Mouse (Mus musculus) central nervous system, embryonic 11.5 days (tissue): ENCODE results near the gene Gm13539. TPM values are rescaled to one million over a fixed set of nuclear protein-coding genes. Genes with fewer than 3 reads are reported as not detected.

Experiments
- polyA plus RNA-seq: library from polyadenylated mRNA; depleted of rRNA; stranded (reverse); fragments of >200 nt; gene quantifications from 2 replicates; pipeline ENCODE4 v1.2.3, GENCODE M21; 2012; rRNA removed

The Gm13539 gene
- not detected in 2 replicates for polyA plus RNA-seq

DNA sequence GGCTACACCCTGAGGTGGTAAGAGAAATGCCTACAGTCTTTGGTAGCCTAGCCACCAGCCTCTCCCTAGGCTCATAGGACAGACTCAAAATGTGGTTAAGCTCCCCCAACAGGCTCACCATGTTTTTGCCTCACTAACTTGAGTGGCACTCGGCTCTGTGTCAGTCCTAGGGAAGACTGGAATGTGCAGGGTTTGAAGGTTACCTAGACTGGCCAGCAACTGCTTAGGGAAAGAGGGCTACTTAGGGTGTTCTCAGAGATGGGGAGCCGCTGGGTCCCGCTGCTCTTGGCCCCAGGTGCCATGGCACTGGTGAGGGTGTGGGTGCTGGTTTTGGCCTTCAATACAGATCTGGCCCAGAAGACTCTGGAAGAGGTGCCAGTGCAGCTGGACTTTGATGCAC, at the start of gene Gm13539:
Gm13539 (plus strand) TSS at position 301 of the 400 bp plus-strand sequence.

DNA sequence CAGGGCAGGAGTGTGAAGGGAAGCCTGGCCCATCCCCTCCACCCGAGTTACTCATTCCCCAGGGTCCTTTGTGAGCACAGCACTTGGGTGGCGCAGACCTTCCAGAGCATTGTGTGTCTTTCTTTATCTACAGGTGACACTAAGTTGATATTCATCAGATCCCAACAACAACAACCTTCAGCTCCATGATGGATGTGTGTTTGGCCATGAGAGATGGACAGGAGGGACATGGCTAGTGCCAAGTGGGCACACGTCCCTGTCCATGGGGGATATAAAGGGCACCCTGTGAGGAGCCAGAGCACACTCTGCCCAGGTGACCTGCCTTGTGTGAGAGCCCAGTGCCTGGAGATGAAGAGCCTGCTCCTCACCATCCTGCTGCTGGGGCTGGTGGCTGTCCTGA, 45.3 kb upstream of the Gm13539 start, which contains the start of gene Obp2b:
Obp2b (plus strand) TSS at position 301 of the 400 bp plus-strand sequence.

DNA sequence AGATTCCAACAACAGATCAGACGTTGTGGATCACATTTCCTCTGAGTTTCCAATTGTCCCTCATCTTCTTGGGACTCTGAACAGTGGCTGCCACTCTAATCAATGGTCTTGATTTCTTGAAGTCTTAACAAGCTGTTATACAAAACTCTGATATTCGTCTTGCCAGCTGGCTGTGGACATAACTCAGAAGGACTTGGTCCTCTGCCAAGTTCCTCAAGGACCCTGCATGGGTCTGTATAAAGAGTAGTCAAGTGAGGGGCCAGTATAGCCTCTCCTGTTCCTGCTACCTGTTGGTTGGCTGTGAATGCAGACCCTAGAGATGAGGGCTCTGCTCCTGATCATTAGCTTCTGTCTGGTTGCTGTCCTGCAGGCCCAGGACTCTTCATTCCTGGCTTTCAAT, 16.8 kb upstream of the Gm13539 start, which contains the start of gene Lcn3:
Lcn3 (plus strand) TSS at position 301 of the 400 bp plus-strand sequence.

DNA sequence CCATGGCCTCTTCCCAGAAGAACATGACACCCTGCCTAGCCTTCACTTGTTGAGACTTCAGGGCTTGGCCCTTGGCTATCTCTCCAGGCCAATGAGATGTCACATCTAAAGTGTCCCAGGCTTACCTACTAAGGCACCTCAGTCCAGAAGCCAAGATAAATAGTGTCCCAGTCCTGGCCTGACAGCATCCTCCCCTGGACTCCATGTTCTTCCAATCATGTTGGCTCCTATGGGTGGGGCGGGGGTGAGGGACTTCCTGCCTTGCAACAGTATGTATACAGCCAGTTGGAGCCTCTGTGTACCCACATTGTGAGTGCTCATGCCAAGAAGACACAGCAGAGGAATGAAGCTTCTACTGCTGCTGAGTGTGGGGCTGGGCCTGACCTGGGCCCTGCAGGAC, 5.3 kb upstream of the Gm13539 start, which contains the start of gene Lcn11:
Lcn11 (plus strand) TSS at position 301 of the 400 bp plus-strand sequence.

DNA sequence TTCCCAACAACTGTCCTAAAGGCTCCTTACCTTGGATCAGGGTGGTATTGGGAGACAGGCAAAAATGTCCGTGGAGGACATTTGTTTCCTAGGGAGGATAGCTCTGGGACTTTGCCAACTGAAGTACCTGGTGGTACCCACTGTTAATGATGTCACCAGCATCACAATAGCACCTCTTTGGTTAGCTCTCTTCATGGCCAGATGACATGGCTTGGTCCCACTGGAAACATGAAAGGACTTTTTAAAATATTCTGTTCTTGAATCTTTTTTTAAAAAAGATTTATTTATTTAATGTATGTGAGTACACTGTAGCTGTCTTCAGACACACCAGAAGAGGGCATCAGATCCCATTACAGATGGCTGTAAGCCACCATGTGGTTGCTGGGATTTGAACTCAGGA, 33.7 kb downstream of the Gm13539 start, which contains the start of gene Glt6d1:
Glt6d1 (minus strand) TSS at position 101 of the 400 bp plus-strand sequence.

DNA sequence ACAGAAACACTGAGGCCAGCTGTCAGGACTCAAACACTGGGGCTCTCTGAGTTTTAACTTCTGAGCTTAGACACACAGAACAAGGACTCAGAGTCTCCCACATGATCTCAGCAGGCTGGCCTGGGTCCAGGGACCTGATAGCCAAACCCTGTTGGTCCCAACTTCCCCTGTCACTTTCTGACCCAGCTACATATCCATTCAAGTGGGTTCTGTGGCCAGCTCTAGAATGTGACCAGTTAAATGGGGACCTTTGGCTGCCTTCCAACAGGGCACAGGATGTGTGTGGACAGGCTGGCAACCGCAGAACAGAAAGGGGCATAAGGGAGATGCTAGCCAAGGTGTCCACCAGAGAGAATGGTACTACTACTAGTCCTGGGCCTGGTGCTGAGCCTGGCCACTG, 40.7 kb downstream of the Gm13539 start, which contains the start of gene Lcn9:
Lcn9 (plus strand) TSS at position 348 of the 400 bp plus-strand sequence.

Other genes starting within 250 kb of the Gm13539 start
- 16.0 and 18.2 TPM in 2 replicates for gene Traf2, start 235.3 kb upstream of the Gm13539 start, polyA plus RNA-seq
- gene Edf1, start 224.4 kb upstream of the Gm13539 start, polyA plus RNA-seq: 165 and 237 TPM in 2 replicates
- gene Mamdc4, start 207.4 kb upstream of the Gm13539 start, polyA plus RNA-seq: 8.2 and 8.8 TPM in 2 replicates
- 154 and 192 TPM in 2 replicates for gene Phpt1, start 207.0 kb upstream of the Gm13539 start, polyA plus RNA-seq
- gene Ajm1, start 200.5 kb upstream of the Gm13539 start, polyA plus RNA-seq: 1.2 and 1.4 TPM in 2 replicates
- gene Rabl6, start 173.7 kb upstream of the Gm13539 start, polyA plus RNA-seq: 88.7 and 111 TPM in 2 replicates
- not detected in 2 replicates for gene Ccdc183, start 164.6 kb upstream of the Gm13539 start, polyA plus RNA-seq
- 9.4 and 18.8 TPM in 2 replicates for gene Tmem141, start 160.3 kb upstream of the Gm13539 start, polyA plus RNA-seq
- gene Fcna, start 154.2 kb upstream of the Gm13539 start, polyA plus RNA-seq: 1.5 and 3.7 TPM in 2 replicates
- not detected in 2 replicates for gene Lcn8, start 129.1 kb upstream of the Gm13539 start, polyA plus RNA-seq
- not detected in 2 replicates for gene Lcn5, start 124.3 kb upstream of the Gm13539 start, polyA plus RNA-seq
- gene Lcn6, start 105.5 kb upstream of the Gm13539 start, polyA plus RNA-seq: not detected in 2 replicates
- not detected in 2 replicates for gene Lcn10, start 99.5 kb upstream of the Gm13539 start, polyA plus RNA-seq
- not detected in 2 replicates for gene Obp2a, start 82.2 kb upstream of the Gm13539 start, polyA plus RNA-seq
- 37.1 and 43.2 TPM in 2 replicates for gene Bmyc, start 75.5 kb upstream of the Gm13539 start, polyA plus RNA-seq
- not detected in 2 replicates for gene Obp2b, start 45.2 kb upstream of the Gm13539 start, polyA plus RNA-seq
- not detected in 2 replicates for gene Lcn3, start 16.7 kb upstream of the Gm13539 start, polyA plus RNA-seq
- not detected in 2 replicates for gene Lcn11, start 5.2 kb upstream of the Gm13539 start, polyA plus RNA-seq
- not detected in 2 replicates for gene Glt6d1, start 33.6 kb downstream of the Gm13539 start, polyA plus RNA-seq
- not detected in 2 replicates for gene Lcn9, start 40.9 kb downstream of the Gm13539 start, polyA plus RNA-seq
- gene Sohlh1, start 65.0 kb downstream of the Gm13539 start, polyA plus RNA-seq: not detected in 2 replicates
- gene Kcnt1, start 81.5 kb downstream of the Gm13539 start, polyA plus RNA-seq: 3.7 and 5.5 TPM in 2 replicates
- 35.4 and 36.1 TPM in 2 replicates for gene Camsap1, start 201.0 kb downstream of the Gm13539 start, polyA plus RNA-seq
- 84.6 and 112 TPM in 2 replicates for gene Ubac1, start 239.5 kb downstream of the Gm13539 start, polyA plus RNA-seq